Mouse (Mus musculus): Measurements from ENCODE around the gene Bmp7.

Gene Bmp7

GRCm38 (mm10) chr2:172905057-172905456 lies 35.1 kb downstream of the Bmp7 start:
- no peak for DNase-seq

GRCm38 (mm10) chr2:172904614-172905013 lies 35.5 kb downstream of the Bmp7 start:
- DNase-seq: no peak

GRCm38 (mm10) chr2:172903523-172903922 lies 36.6 kb downstream of the Bmp7 start:
- DNase-seq: peak; percentile 65

- DNase-seq: peak; percentile 94
Observed at GRCm38 (mm10) chr2:172900954-172901701, 39.0 kb downstream of the Bmp7 start.

GRCm38 (mm10) chr2:172889756-172890443 lies 50.2 kb downstream of the Bmp7 start:
- DNase-seq: peak; percentile 75

GRCm38 (mm10) chr2:172889222-172889621 lies 50.9 kb downstream of the Bmp7 start:
- DNase-seq: peak; percentile 54

- no peak for DNase-seq
Observed at GRCm38 (mm10) chr2:172888147-172888546, 52.0 kb downstream of the Bmp7 start.

- DNase-seq: no peak
Observed at GRCm38 (mm10) chr2:172885861-172886260, 54.3 kb downstream of the Bmp7 start.

- no peak for DNase-seq
Observed at GRCm38 (mm10) chr2:172884584-172884983, 55.5 kb downstream of the Bmp7 start.

GRCm38 (mm10) chr2:172875201-172875600 lies 64.9 kb downstream of the Bmp7 start:
- no peak for DNase-seq

- DNase-seq: no peak
Observed at GRCm38 (mm10) chr2:172866356-172866755, 73.8 kb downstream of the Bmp7 start.

GRCm38 (mm10) chr2:172865165-172865564 lies 75.0 kb downstream of the Bmp7 start:
- no peak for DNase-seq

GRCm38 (mm10) chr2:172864566-172864965 lies 75.6 kb downstream of the Bmp7 start:
- no peak for DNase-seq

- no peak for DNase-seq
Observed at GRCm38 (mm10) chr2:172863469-172863856, 76.7 kb downstream of the Bmp7 start.

GRCm38 (mm10) chr2:172862850-172863468 lies 77.2 kb downstream of the Bmp7 start:
- DNase-seq: peak; percentile 50

- DNase-seq: no peak
Observed at GRCm38 (mm10) chr2:172862424-172862823, 77.7 kb downstream of the Bmp7 start.

- no peak for DNase-seq
Observed at GRCm38 (mm10) chr2:172861590-172861989, 78.5 kb downstream of the Bmp7 start.

- no peak for DNase-seq
Observed at GRCm38 (mm10) chr2:172860593-172860992, 79.5 kb downstream of the Bmp7 start.

- DNase-seq: no peak
Observed at GRCm38 (mm10) chr2:172860104-172860503, 80.0 kb downstream of the Bmp7 start.

- no peak for DNase-seq
Observed at GRCm38 (mm10) chr2:172857048-172857447, 83.1 kb downstream of the Bmp7 start.

GRCm38 (mm10) chr2:172856549-172856948 lies 83.6 kb downstream of the Bmp7 start:
- DNase-seq: peak; percentile 33

GRCm38 (mm10) chr2:172854136-172854535 lies 86.0 kb downstream of the Bmp7 start:
- no peak for DNase-seq

GRCm38 (mm10) chr2:172851773-172852172 lies 88.3 kb downstream of the Bmp7 start:
- no peak for DNase-seq

- no peak for DNase-seq
Observed at GRCm38 (mm10) chr2:172848193-172848592, 91.9 kb downstream of the Bmp7 start.
